Mouse (Mus musculus) olfactory bulb, adult 2 months (tissue): ENCODE measurements around the gene Serinc5.

Experiments used
- CTCF ChIP-seq: fragments of 200-500 bp; IDR thresholded peaks from 2 replicates; pipeline ENCODE4 v1.5.1; 2012; ENCODE audit warnings: low read depth, mild to moderate bottlenecking, low read length, moderate library complexity; ENCODE audit not compliant: insufficient read depth
- POLR2A ChIP-seq: fragments of 200-500 bp; IDR thresholded peaks from 2 replicates; pipeline ENCODE4 v1.6.1; 2012; ENCODE audit warnings: mild to moderate bottlenecking, low read depth, low read length, moderate library complexity; ENCODE audit not compliant: insufficient read depth

DNA sequence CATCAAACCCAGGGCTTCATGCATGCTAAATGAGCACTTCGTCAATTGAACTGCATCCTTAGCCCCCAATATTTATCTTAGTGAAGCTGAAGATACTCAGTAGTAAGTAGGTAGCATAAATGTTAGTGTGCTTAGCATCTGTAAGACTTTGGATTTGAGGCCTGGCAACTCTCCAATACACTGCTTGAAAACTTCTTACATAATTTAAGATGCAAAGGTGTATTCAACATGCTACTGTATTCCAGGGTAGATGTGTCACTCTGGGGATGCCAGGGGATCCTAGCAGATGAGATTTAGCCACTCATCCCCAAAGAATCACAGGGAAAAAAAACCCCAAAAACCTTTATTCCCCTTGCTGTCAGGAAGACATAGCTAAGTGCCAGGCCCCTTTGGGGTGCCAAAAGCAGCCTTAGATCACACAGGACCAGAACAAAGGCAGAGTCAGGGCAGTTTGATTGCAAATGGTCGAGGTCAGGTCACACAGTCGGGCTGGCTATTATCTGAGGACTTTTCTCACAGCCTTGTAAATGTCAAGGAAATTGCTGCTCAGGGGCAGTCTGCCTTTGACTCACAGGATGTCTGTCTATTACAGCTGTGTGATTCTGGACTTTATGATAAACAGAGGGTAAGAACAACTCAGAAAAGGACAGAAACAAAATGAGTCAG lies 17.0 kb upstream of the Serinc5 start:
- no peak for TF ChIP-seq CTCF
- no peak for TF ChIP-seq POLR2A
